Mouse (Mus musculus): Measurements from ENCODE around the gene Plekho1.
"Not testable (repeated sequence)": the region's sequence is repeated elsewhere in the genome, so short reads cannot be mapped to it uniquely, and the experiment has no call there.

Plekho1 gene

GRCm38 (mm10) chr3:95982129-95982528 lies 13.7 kb downstream of the Plekho1 start:
- intact Hi-C loops (cut with DNase I), result no loop called here

- intact Hi-C loops (cut with DNase I), result no loop called here
These were observed 15.4 kb downstream of the Plekho1 start for GRCm38 (mm10) chr3:95980276-95980970.

GRCm38 (mm10) chr3:95978265-95978664 lies 17.5 kb downstream of the Plekho1 start:
- intact Hi-C loops (cut with DNase I), result no loop called here

- intact Hi-C loops (cut with DNase I), result not testable (repeated sequence)
These were observed 18.2 kb downstream of the Plekho1 start for GRCm38 (mm10) chr3:95977587-95977986.

- intact Hi-C loops (cut with DNase I), result no loop called here
These were observed 18.7 kb downstream of the Plekho1 start for GRCm38 (mm10) chr3:95977079-95977478.

GRCm38 (mm10) chr3:95972873-95973634 lies 22.7 kb downstream of the Plekho1 start:
- intact Hi-C loops (cut with DNase I), result no loop called here

GRCm38 (mm10) chr3:95972251-95972872 lies 23.4 kb downstream of the Plekho1 start:
- intact Hi-C loops (cut with DNase I), result no loop called here

GRCm38 (mm10) chr3:95970661-95971060 lies 25.1 kb downstream of the Plekho1 start:
- intact Hi-C loops (cut with DNase I), result not testable (repeated sequence)

GRCm38 (mm10) chr3:95969277-95969676 lies 26.5 kb downstream of the Plekho1 start:
- intact Hi-C loops (cut with DNase I), result loop anchor here (5.0 kb wide), 1 partner anchor 178 kb away; no protein-coding TSS in a partner anchor

GRCm38 (mm10) chr3:95965518-95966451 lies 30.0 kb downstream of the Plekho1 start:
- intact Hi-C loops (cut with DNase I), result loop anchor here (1.0 to 5.0 kb wide), 2 partner anchors 87 to 182 kb away; no protein-coding TSS in a partner anchor

GRCm38 (mm10) chr3:95963681-95964080 lies 32.1 kb downstream of the Plekho1 start:
- intact Hi-C loops (cut with DNase I), result no loop called here

- intact Hi-C loops (cut with DNase I), result no loop called here
These were observed 32.6 kb downstream of the Plekho1 start for GRCm38 (mm10) chr3:95963230-95963629.

GRCm38 (mm10) chr3:95962182-95962581 lies 33.6 kb downstream of the Plekho1 start:
- intact Hi-C loops (cut with DNase I), result not testable (repeated sequence)

- intact Hi-C loops (cut with DNase I), result loop anchor here (5.0 kb wide), 1 partner anchor 38 kb away; no protein-coding TSS in a partner anchor
These were observed 36.0 kb downstream of the Plekho1 start for GRCm38 (mm10) chr3:95959807-95960206.

GRCm38 (mm10) chr3:95959082-95959481 lies 36.7 kb downstream of the Plekho1 start:
- intact Hi-C loops (cut with DNase I), result loop anchor here (5.0 kb wide), 1 partner anchor 37 kb away; no protein-coding TSS in a partner anchor

- intact Hi-C loops (cut with DNase I), result loop anchor here (5.0 kb wide), 1 partner anchor 35 kb away; no protein-coding TSS in a partner anchor
These were observed 38.2 kb downstream of the Plekho1 start for GRCm38 (mm10) chr3:95957359-95958148.

- intact Hi-C loops (cut with DNase I), result loop anchor here (5.0 kb wide), 1 partner anchor 33 kb away; no protein-coding TSS in a partner anchor
These were observed 40.5 kb downstream of the Plekho1 start for GRCm38 (mm10) chr3:95955318-95955717.

- intact Hi-C loops (cut with DNase I), result loop anchor here (5.0 kb wide), 1 partner anchor 32 kb away; no protein-coding TSS in a partner anchor
These were observed 41.1 kb downstream of the Plekho1 start for GRCm38 (mm10) chr3:95954648-95955173.

- intact Hi-C loops (cut with DNase I), result no loop called here
These were observed 42.3 kb downstream of the Plekho1 start for GRCm38 (mm10) chr3:95953522-95953921.

Measured in adrenal gland (tissue).